In genomic region chr2:173046582-173047297, GRCm38 (mm10) we compare ENCODE assay signal across 8 mouse cellular contexts. TPM values are rescaled to one million over a fixed set of nuclear protein-coding genes. Genes with fewer than 3 reads are reported as not detected.
DNase-seq lines count a peak whose midpoint lies in the region; ATAC-seq lines count a peak whose summit lies in the region.

No protein-coding gene starts in this region.

- H3K9me3 ChIP-seq in midbrain, embryonic 10.5 days (replicated peaks), result no peaks in the 10 kb centered on the region
- H3K9me3 ChIP-seq in midbrain, embryonic 13.5 days, result no peaks in the 10 kb centered on the region
- H3K9me3 ChIP-seq in heart, embryonic 14.5 days (ENCODE audit: control insufficient read depth, low read length), result no peaks in the 10 kb centered on the region
- H3K9me3 ChIP-seq in forebrain, embryonic 12.5 days, result no peaks in the 10 kb centered on the region

- H3K27me3 ChIP-seq in midbrain, embryonic 10.5 days (ENCODE audit: low read depth, poor library complexity, severe bottlenecking), result 0 out of 2 replicates have a peak, but pooled peaks cover 9% of the 10 kb centered on the region
- H3K27me3 ChIP-seq in midbrain, embryonic 13.5 days, result no peaks in the 10 kb centered on the region
- H3K27me3 ChIP-seq in heart, embryonic 14.5 days (ENCODE audit: control insufficient read depth, insufficient read depth, low read length), result no peaks in the 10 kb centered on the region
- no peaks in the 10 kb centered on the region for H3K27me3 ChIP-seq in forebrain, embryonic 12.5 days

- no peak overlapping the region for H3K9ac ChIP-seq in midbrain, embryonic 13.5 days (replicated peaks)
- H3K9ac ChIP-seq in heart, embryonic 14.5 days (ENCODE audit: low read length), result peak overlapping the region; percentile 62
- no peak overlapping the region for H3K9ac ChIP-seq in forebrain, embryonic 12.5 days

- no peak for DNase-seq in midbrain, embryonic 10.5 days (ENCODE audit: low spot score)
- DNase-seq in lung, postnatal 25 days (ENCODE audit: low spot score), result peak; percentile 51
- peak; percentile 82 to 91 for DNase-seq in thymus, postnatal 36 days
- no peak for DNase-seq in ovary, postnatal 36 days (ENCODE audit: low spot score)

- H3K4me3 ChIP-seq in midbrain, embryonic 10.5 days, result no peak overlapping the region
- no peak overlapping the region for H3K4me3 ChIP-seq in midbrain, embryonic 13.5 days (replicated peaks)
- no peak overlapping the region for H3K4me3 ChIP-seq in heart, embryonic 14.5 days (ENCODE audit: control insufficient read depth in 1 of 2, insufficient read depth in 1 of 2, low read depth in 1 of 2, low read length in 2 of 2)
- no peak overlapping the region for H3K4me3 ChIP-seq in forebrain, embryonic 12.5 days (replicated peaks)

- H3K36me3 ChIP-seq in midbrain, embryonic 10.5 days, result no peaks in the 10 kb centered on the region
- no peaks in the 10 kb centered on the region for H3K36me3 ChIP-seq in midbrain, embryonic 13.5 days
- no peaks in the 10 kb centered on the region for H3K36me3 ChIP-seq in heart, embryonic 14.5 days (ENCODE audit: control insufficient read depth, insufficient read depth, low read length)
- no peaks in the 10 kb centered on the region for H3K36me3 ChIP-seq in forebrain, embryonic 12.5 days (replicated peaks)

- no peak overlapping the region for H3K4me2 ChIP-seq in midbrain, embryonic 13.5 days (replicated peaks)
- peak overlapping the region; percentile 46 for H3K4me2 ChIP-seq in heart, embryonic 14.5 days (ENCODE audit: low read length)
- no peak overlapping the region for H3K4me2 ChIP-seq in forebrain, embryonic 12.5 days

- 79% methylated on average over 15 of the region's 15 CpGs for WGBS in midbrain, embryonic 10.5 days
- whole genome bisulfite sequencing in midbrain, embryonic 13.5 days, result 79% methylated on average over 15 of the region's 15 CpGs
- 32% methylated on average over 15 of the region's 15 CpGs for WGBS in heart, embryonic 14.5 days
- WGBS in forebrain, embryonic 12.5 days, result 77% methylated on average over 15 of the region's 15 CpGs

- peaks cover 58% of the 10 kb centered on the region for H3K4me1 ChIP-seq in midbrain, embryonic 10.5 days
- peaks cover 9% of the 10 kb centered on the region for H3K4me1 ChIP-seq in midbrain, embryonic 13.5 days (replicated peaks)
- peaks cover 59 to 74% of the 10 kb centered on the region in 2 experiments for H3K4me1 ChIP-seq in heart, embryonic 14.5 days (ENCODE audit: control insufficient read depth in 2 of 2, insufficient read depth in 2 of 2, low read length in 2 of 2)
- peaks cover 9% of the 10 kb centered on the region for H3K4me1 ChIP-seq in forebrain, embryonic 12.5 days

- H3K27ac ChIP-seq in midbrain, embryonic 10.5 days (replicated peaks), result peak overlapping the region; percentile 46; the same call in 1 of the 2 replicates
- H3K27ac ChIP-seq in midbrain, embryonic 13.5 days, result no peak overlapping the region
- H3K27ac ChIP-seq in heart, embryonic 14.5 days (replicated peaks in 1 of 2; ENCODE audit: control insufficient read depth in 1 of 2, insufficient read depth in 1 of 2, low read depth in 2 of 2, low read length in 2 of 2), result peak overlapping the region; percentile 89 to 92
- H3K27ac ChIP-seq in forebrain, embryonic 12.5 days, result no peak overlapping the region

- ATAC-seq in midbrain, embryonic 13.5 days, result no peak
- peak; percentile 32; the same call in 1 of the 2 replicates for ATAC-seq in heart, embryonic 14.5 days (ENCODE audit: insufficient number of reproducible peaks, insufficient read depth, low FRiP score, low read depth)
- no peak for ATAC-seq in forebrain, embryonic 12.5 days (ENCODE audit: low FRiP score)
- ATAC-seq in erythroid progenitor cell, adult 5-6 weeks (replicated peaks; ENCODE audit: low FRiP score, poor library complexity, severe bottlenecking), result no peak

RNA-seq across cellular contexts. Expression of gene Rbm38, which starts 26.4 kb away (rescaled TPM):
- polyA plus RNA-seq in midbrain, embryonic 10.5 days (2016; fragmentation: Nextera tagmentation; extraction: Ambion mirVana), result 94.6 and 107 TPM in 2 replicates
- polyA plus RNA-seq in midbrain, embryonic 13.5 days (2015; fragmentation: Nextera tagmentation; extraction: Ambion mirVana), result 26.6 and 29.4 TPM in 2 replicates
- polyA plus RNA-seq in heart, embryonic 14.5 days (2014; fragmentation: Nextera tagmentation; extraction: Ambion mirVana), result 126 and 129 TPM in 2 replicates
- 65.0 and 67.6 TPM in 2 replicates for polyA plus RNA-seq in forebrain, embryonic 12.5 days (2016; fragmentation: Nextera tagmentation; extraction: Ambion mirVana)
- total RNA-seq in erythroid progenitor cell, adult 5-6 weeks (2015; ENCODE audit: low replicate concordance), result 671 and 849 TPM in 2 replicates
- total RNA-seq in erythroid progenitor cell, adult 5-6 weeks (2017; ENCODE audit: low replicate concordance), result 216 and 291 TPM in 2 replicates

RNA-seq across cellular contexts. Expression of gene Rae1, which starts 46.8 kb away (rescaled TPM):
- polyA plus RNA-seq in midbrain, embryonic 10.5 days (2016; fragmentation: Nextera tagmentation; extraction: Ambion mirVana), result 155 and 169 TPM in 2 replicates
- 121 TPM in 2 replicates for polyA plus RNA-seq in midbrain, embryonic 13.5 days (2015; fragmentation: Nextera tagmentation; extraction: Ambion mirVana)
- polyA plus RNA-seq in heart, embryonic 14.5 days (2014; fragmentation: Nextera tagmentation; extraction: Ambion mirVana), result 99.7 and 101 TPM in 2 replicates
- 122 and 132 TPM in 2 replicates for polyA plus RNA-seq in forebrain, embryonic 12.5 days (2016; fragmentation: Nextera tagmentation; extraction: Ambion mirVana)
- total RNA-seq in erythroid progenitor cell, adult 5-6 weeks (2015; ENCODE audit: low replicate concordance), result 42.3 and 93.0 TPM in 2 replicates
- 40.6 and 66.0 TPM in 2 replicates for total RNA-seq in erythroid progenitor cell, adult 5-6 weeks (2017; ENCODE audit: low replicate concordance)

Comparison
In these comparisons a context has a peak if more than half of its experiments do, and no peak if none do; other contexts are left out.
1. H3K27ac ChIP-seq: peak in midbrain, embryonic 10.5 days (single experiment) and heart, embryonic 14.5 days (2 of 2); none in midbrain, embryonic 13.5 days (single experiment) and forebrain, embryonic 12.5 days (single experiment).
2. DNase-seq: peak in lung, postnatal 25 days (single experiment) and thymus, postnatal 36 days (2 of 2); none in midbrain, embryonic 10.5 days (single experiment) and ovary, postnatal 36 days (single experiment).